Mouse (Mus musculus) hindbrain, embryonic 14.5 days (tissue): Measurements from ENCODE around the gene Smtnl2. TPM values are rescaled to one million over a fixed set of nuclear protein-coding genes. Genes with fewer than 3 reads are reported as not detected.

Experiments
- ATAC-seq: fragments of 200-750 bp; cut with Nextera tagmentation; 2 replicates; pipeline ENCODE4 v1.8.0; 2017; ENCODE audit warnings: moderate number of reproducible peaks, mild to moderate bottlenecking, moderate TSS enrichment, moderate library complexity; ENCODE audit not compliant: low FRiP score
- DNase-seq: peaks from one replicate; pipeline ENCODE4 v3.0.0-alpha.2; 2015; ENCODE audit warnings: low spot score
- H3K27ac ChIP-seq: fragments of 300-500 bp; sonication (generic); 2 replicates; pipeline ENCODE4 v1.5.1; 2014; ENCODE audit warnings: mild to moderate bottlenecking, moderate library complexity
- H3K27me3 ChIP-seq: fragments of 300-500 bp; sonication (generic); 2 replicates; pipeline ENCODE4 v1.6.1; 2014; ENCODE audit warnings: mild to moderate bottlenecking, low read length, mixed read lengths; ENCODE audit not compliant: control insufficient read depth, insufficient read depth
- H3K36me3 ChIP-seq: fragments of 300-500 bp; sonication (generic); replicated peaks from 2 replicates; pipeline ENCODE4 v1.6.1; 2014; ENCODE audit not compliant: control insufficient read depth, insufficient read depth
- H3K4me1 ChIP-seq: fragments of 300-500 bp; sonication (generic); replicated peaks from 2 replicates; pipeline ENCODE4 v1.6.1; 2014; ENCODE audit warnings: antibody characterized with exemption, low read length, mixed read lengths; ENCODE audit not compliant: control insufficient read depth, insufficient read depth
- H3K4me2 ChIP-seq: fragments of 300-500 bp; sonication (generic); replicated peaks from 2 replicates; pipeline ENCODE4 v1.6.1; 2014; ENCODE audit warnings: mild to moderate bottlenecking, moderate library complexity
- H3K4me3 ChIP-seq: fragments of 300-500 bp; sonication (generic); replicated peaks from 2 replicates; pipeline ENCODE4 v1.5.1; 2014; ENCODE audit warnings: mild to moderate bottlenecking, low read length
- H3K9ac ChIP-seq: fragments of 300-500 bp; sonication (generic); 2 replicates; pipeline ENCODE4 v1.6.1; 2014
- H3K9me3 ChIP-seq: fragments of 300-500 bp; sonication (generic); 2 replicates; pipeline ENCODE4 v1.6.1; 2016; ENCODE audit warnings: low read length; ENCODE audit not compliant: control insufficient read depth
- WGBS: fragments of 180-500 bp; shearing (Covaris S2); extraction: QIAGEN DNeasy Blood & Tissue Kit; methylation state at CpG from one replicate; pipeline ENCODE4 v1.1.7; 2014; 5-methylcytosine and 5-hydroxymethylcytosine counted together
- polyA plus RNA-seq: library from polyadenylated mRNA; unstranded; fragments of >200 nt; fragmentation: Nextera tagmentation; extraction: Ambion mirVana; gene quantifications from 2 replicates; pipeline ENCODE4 v1.2.1, GENCODE M21; 2014

Gene Smtnl2
- polyA plus RNA-seq, 1 experiment from 2014 or later: 4.8 TPM

DNA sequence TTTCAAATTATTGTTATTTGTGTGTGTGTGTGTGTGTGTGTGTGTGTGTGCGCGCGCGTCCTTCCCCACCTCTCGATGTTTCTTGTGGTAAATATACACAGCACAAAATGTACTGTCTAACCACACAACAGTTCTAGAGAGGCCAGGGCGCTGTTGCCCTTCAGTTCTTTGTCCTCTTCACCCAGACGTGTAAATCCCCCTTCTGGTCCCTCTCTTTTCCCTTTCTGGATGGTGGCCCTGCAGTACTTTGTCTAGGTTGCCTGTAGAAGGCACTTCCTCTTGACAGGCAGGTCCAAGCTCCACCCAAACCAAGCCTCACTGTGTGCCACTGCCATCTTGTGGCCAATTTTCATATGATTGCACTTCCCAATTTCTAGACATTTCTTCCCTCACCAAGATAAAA is 17.8 kb upstream of the Smtnl2 start:
- Histone ChIP-seq H3K27ac (no peak overlapping the region), H3K9ac (no peak overlapping the region), H3K4me3 (no peak overlapping the region), H3K4me2 (peak overlapping the region; percentile 24; the same call in 1 of the 2 replicates), H3K4me1 (no peaks in the 10 kb centered on the region), H3K27me3 (no peaks in the 10 kb centered on the region), H3K9me3 (no peaks in the 10 kb centered on the region), H3K36me3 (no peaks in the 10 kb centered on the region)
- no peak; the same call in 1 of the 2 replicates for ATAC-seq
- peak; percentile 78 for DNase-seq
- 50% methylated on average over 7 of the region's 7 CpGs for WGBS

DNA sequence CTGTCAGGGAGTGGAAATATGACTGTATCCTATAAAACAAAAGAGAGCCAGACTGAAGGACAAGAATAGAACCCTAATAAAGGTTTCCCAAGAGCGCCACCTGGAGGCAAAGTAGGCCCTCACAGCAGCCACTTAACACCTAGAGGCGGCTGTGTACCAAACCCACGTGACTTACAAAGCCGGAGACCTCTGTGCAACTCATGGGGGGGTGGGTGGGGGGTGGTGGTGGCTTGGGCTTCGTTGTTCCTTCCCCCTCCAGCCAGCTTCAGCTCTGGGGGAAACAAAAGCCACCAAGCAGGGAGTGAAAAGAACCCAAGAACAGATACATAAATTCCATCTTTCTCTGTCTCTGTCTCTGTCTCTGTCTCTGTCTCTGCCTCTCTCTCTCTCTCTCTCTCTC is 17.2 kb upstream of the Smtnl2 start:
- H3K4me3 ChIP-seq: no peak overlapping the region
- H3K4me2 ChIP-seq: no peak overlapping the region
- H3K36me3 ChIP-seq: no peaks in the 10 kb centered on the region
- ATAC-seq (no peak), DNase-seq (peak; percentile 67)
- no peaks in the 10 kb centered on the region for H3K9me3 ChIP-seq
- H3K27ac ChIP-seq: no peak overlapping the region
- H3K9ac ChIP-seq: no peak overlapping the region
- H3K4me1 ChIP-seq: no peaks in the 10 kb centered on the region
- WGBS: 2% methylated on average over 5 of the region's 5 CpGs
- H3K27me3 ChIP-seq: no peaks in the 10 kb centered on the region

DNA sequence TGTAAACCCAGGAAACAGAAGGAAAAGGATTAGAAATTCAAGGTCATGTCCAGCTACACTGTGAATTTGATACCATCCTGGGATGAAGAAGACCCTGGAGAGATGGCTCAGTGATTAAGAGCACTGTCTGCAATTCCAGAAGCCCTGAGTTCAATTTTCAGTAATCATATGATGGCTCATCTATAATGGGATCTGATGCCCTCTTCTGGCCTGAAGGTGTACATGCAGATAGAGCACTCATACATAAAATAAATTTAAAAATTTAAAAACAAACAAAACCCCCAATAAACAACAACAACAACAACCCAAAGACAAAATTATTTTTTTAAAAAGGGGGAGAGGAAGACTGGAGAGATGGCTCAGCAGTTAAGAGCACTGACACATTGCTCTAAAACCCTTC is 15.4 kb upstream of the Smtnl2 start:
- no peak overlapping the region for H3K4me2 ChIP-seq
- no peaks in the 10 kb centered on the region for H3K4me1 ChIP-seq
- no peak for ATAC-seq

DNA sequence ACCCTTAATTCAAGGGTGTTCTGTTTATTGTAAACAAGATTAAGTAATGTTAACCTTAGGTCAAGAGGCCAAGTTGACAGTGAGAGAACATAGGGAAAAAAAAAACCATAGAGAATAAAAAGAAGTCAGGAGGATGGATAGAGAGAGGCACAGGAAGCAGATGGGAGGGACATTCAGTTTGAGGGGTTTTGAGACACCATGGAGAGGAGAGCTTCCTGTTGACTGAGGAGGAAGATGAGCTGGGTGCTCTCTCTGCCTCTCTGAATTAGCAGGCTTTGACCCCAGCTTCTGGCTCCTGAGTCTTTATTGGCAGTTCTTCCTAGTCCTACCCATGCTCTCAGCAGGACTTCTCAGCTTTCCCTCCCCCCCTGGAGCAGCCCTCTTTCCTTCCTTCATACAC is 13.7 kb upstream of the Smtnl2 start:
- ATAC-seq: no peak
- Histone ChIP-seq H3K27ac (no peak overlapping the region), H3K9ac (no peak overlapping the region)

More for the DNA sequence above, 15.4 kb upstream of the Smtnl2 start:
- no peak overlapping the region for H3K27ac ChIP-seq
- no peaks in the 10 kb centered on the region for H3K27me3 ChIP-seq
- no peak overlapping the region for H3K4me3 ChIP-seq
- no peak for DNase-seq
- H3K9ac ChIP-seq: no peak overlapping the region
- no peaks in the 10 kb centered on the region for H3K9me3 ChIP-seq
- no peaks in the 10 kb centered on the region for H3K36me3 ChIP-seq

DNA sequence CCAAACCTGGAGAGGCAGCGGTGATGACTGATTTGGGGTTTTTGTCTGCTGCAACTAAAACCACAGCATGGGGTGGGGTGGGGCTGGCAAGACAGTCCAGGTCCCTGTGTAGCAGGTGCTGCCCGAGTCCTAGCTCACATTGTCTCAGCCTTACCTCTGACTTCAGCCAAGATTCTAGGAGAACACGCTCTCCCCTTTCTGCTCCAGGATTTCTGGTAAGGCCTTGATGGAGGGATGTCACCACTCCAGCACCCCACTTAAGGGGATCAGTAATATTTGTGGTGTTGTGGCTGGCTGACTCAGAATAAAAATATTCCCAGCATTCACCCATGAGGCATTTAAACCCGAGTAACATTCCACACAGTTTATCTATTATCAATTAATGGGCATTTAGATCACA is 12.2 kb upstream of the Smtnl2 start:
- no peak overlapping the region for H3K9ac ChIP-seq
- no peak overlapping the region for H3K4me2 ChIP-seq
- no peaks in the 10 kb centered on the region for H3K36me3 ChIP-seq
- ATAC-seq: no peak
- no peak overlapping the region for H3K27ac ChIP-seq
- H3K9me3 ChIP-seq: no peaks in the 10 kb centered on the region
- DNase-seq: no peak
- no peaks in the 10 kb centered on the region for H3K4me1 ChIP-seq
- WGBS: 89% methylated on average over 4 of the region's 4 CpGs
- no peak overlapping the region for H3K4me3 ChIP-seq
- no peaks in the 10 kb centered on the region for H3K27me3 ChIP-seq

More for the DNA sequence above, 13.7 kb upstream of the Smtnl2 start:
- no peak overlapping the region for H3K4me3 ChIP-seq
- H3K9me3 ChIP-seq: no peaks in the 10 kb centered on the region
- H3K27me3 ChIP-seq: no peaks in the 10 kb centered on the region
- DNase-seq: no peak
- no peaks in the 10 kb centered on the region for H3K36me3 ChIP-seq
- no peak overlapping the region for H3K4me2 ChIP-seq
- no peaks in the 10 kb centered on the region for H3K4me1 ChIP-seq

GRCm38 (mm10) chr11:72421518-72422278 is 10.2 kb upstream of the Smtnl2 start:
- no peak overlapping the region for H3K4me3 ChIP-seq
- no peaks in the 10 kb centered on the region for H3K4me1 ChIP-seq
- DNase-seq: no peak
- no peak for ATAC-seq
- H3K36me3 ChIP-seq: no peaks in the 10 kb centered on the region
- no peaks in the 10 kb centered on the region for H3K27me3 ChIP-seq
- no peak overlapping the region for H3K9ac ChIP-seq
- no peak overlapping the region for H3K27ac ChIP-seq
- H3K4me2 ChIP-seq: no peak overlapping the region
- WGBS: 93% methylated on average over 11 of the region's 11 CpGs
- H3K9me3 ChIP-seq: no peaks in the 10 kb centered on the region

DNA sequence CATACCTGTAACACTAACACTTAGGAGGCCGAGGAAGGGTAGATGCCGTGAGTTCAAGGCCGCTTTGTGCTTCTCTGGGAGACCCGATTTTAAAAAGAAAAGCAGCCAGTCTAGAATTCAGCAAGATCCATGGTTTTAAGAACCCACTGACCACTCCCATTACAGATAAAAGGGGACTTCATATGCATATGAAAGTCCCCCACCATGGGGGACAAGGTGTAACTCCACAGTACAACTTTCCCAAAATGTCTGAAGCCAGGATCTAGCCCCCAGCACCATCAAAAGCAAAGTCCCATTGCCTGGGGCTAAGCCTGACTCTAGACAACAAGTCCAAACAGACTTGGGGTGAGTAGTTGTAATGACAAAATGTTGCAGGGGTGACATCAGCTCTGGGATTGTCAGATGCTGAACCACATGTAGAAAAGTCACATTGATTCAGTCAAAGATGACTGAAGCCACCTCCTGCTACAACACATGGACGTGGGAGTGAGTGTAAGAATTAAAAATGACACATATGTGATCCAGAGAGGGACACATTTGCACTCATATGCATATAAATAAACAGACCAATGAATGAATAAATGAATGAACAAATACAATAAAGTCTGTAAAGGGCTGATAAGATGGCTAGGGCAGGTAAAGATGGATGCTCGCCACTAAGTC is 9.1 kb upstream of the Smtnl2 start:
- no peak overlapping the region for H3K9ac ChIP-seq
- DNase-seq (no peak), ATAC-seq (no peak)
- H3K4me3 ChIP-seq: no peak overlapping the region
- H3K27me3 ChIP-seq: no peaks in the 10 kb centered on the region
- H3K36me3 ChIP-seq: no peaks in the 10 kb centered on the region
- H3K27ac ChIP-seq: no peak overlapping the region
- H3K9me3 ChIP-seq: no peaks in the 10 kb centered on the region
- no peaks in the 10 kb centered on the region for H3K4me1 ChIP-seq
- 79% methylated on average over 6 of the region's 6 CpGs for WGBS
- no peak overlapping the region for H3K4me2 ChIP-seq

DNA sequence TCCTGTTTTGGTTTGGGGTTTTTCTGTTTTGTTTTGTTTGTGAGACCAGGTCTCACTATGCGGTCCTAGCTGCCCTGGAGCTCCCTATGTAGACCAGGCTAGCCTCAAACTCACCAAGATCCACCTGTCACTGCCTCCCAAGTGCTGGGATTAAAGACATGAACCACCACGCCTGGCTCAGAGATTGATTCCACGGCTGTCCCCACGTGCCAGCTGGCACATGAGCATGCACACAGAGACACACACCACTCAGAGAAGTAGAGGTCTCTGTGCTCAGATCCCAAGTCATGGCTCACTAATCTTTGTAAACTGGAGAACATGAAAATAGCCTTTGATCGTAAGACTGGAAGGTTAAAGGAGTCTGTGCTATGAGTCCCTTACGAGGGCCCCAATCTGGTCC is 7.5 kb upstream of the Smtnl2 start:
- DNase-seq (no peak), ATAC-seq (no peak)
- H3K27me3 ChIP-seq: peaks cover 2% of the 10 kb centered on the region; the same call in 1 of the 2 replicates
- H3K4me1 ChIP-seq: no peaks in the 10 kb centered on the region
- H3K4me2 ChIP-seq: no peak overlapping the region
- no peak overlapping the region for H3K9ac ChIP-seq
- no peak overlapping the region for H3K27ac ChIP-seq
- no peaks in the 10 kb centered on the region for H3K9me3 ChIP-seq
- H3K4me3 ChIP-seq: no peak overlapping the region
- H3K36me3 ChIP-seq: no peaks in the 10 kb centered on the region
- WGBS: 93% methylated on average over 6 of the region's 6 CpGs

DNA sequence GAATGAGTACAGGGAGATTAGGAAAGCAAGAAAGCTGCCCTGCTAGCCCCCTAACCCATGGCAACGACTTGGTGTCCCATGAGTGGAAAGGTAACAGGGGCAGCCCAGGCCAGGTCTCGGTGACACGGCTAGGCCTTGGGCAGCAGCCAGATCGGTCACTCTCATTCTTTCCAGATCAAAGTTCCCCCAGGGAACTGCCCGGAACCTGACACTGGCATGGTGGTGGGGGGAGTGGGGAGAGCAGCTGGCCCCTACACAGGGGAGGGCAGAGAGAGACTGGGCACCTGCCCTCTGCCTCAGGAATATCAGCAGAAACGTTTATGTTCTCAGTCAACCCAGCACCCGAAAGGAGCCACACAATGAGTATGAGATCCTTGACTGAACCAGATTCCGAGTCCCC is 6.7 kb upstream of the Smtnl2 start:
- Histone ChIP-seq H3K4me1 (no peaks in the 10 kb centered on the region), H3K9me3 (no peaks in the 10 kb centered on the region), H3K4me2 (no peak overlapping the region), H3K4me3 (no peak overlapping the region), H3K9ac (no peak overlapping the region), H3K27me3 (peaks cover 6% of the 10 kb centered on the region; the same call in 1 of the 2 replicates), H3K27ac (no peak overlapping the region), H3K36me3 (no peaks in the 10 kb centered on the region)
- ATAC-seq (no peak), DNase-seq (no peak)
- 48% methylated on average over 8 of the region's 8 CpGs for WGBS
